Mouse (Mus musculus): ENCODE results near the gene Dlg2.

DNA sequence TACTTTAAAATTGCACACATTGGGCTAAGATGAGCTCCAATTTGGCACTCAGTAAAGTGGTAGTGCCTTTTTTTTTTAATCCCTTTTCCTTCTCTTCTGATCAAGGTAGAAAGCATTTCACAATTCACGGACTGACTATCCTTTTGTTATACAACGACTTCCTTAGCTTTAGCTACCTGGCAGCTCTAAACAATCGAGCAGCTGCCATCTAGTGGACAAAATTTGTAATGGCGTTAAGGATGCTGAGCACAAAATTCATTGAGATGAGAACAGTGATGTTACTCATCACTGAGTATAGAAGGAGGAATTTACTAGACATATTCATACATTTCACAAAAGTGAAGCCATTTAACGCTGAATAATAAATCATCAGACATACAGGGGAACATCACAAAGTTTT is 750.0 kb downstream of the Dlg2 start:
- TF ChIP-seq CTCF (IDR thresholded peaks at IDR 0.05; ENCODE audit: extremely low read depth, insufficient read depth, insufficient read length, insufficient replicate concordance) (no peak), POLR2A (IDR thresholded peaks at IDR 0.05; ENCODE audit: low read depth, low read length) (no peak)
